Comparison of ENCODE assay signal across 35 mouse cellular contexts in the genomic region with DNA sequence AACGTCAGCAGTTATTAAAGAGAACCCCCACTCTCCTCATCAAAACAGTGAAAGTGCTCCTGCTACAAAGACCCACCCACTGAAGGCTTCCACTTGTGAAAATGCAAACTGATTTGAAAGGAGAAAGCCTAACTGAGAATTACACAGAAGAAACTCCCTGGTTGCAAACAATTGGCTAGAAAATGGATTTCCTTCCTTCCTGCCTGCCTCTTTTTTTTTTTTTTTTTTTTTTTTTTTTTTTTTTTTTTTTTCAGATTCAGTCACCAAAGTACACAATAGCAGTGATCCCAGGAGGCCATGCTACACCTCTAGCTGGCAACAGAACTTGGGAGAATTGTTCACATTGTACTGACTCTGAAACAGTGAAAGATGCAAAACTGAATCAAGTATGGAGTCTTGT.
"Had no signal": no experiment of that assay in that cellular context is flagged by ENCODE, and none has a peak within 500 bp of the region (broad histone marks: within the 10 kb centered on the region; RNA-seq: fewer than 3 reads in every experiment).

No protein-coding gene starts in this region.

- H3K9me3 ChIP-seq: heart, embryonic 12.5 days; heart, embryonic 13.5 days; heart, embryonic 15.5 days; hindbrain, embryonic 10.5 days; hindbrain, embryonic 12.5 days; hindbrain, embryonic 13.5 days; hindbrain, embryonic 15.5 days; intestine, embryonic 15.5 days; kidney, embryonic 15.5 days had no signal

- H3K4me2 ChIP-seq: heart, embryonic 11.5 days; heart, embryonic 12.5 days; heart, embryonic 13.5 days; heart, embryonic 15.5 days; hindbrain, embryonic 12.5 days; hindbrain, embryonic 13.5 days; hindbrain, embryonic 14.5 days; hindbrain, embryonic 15.5 days; intestine, embryonic 15.5 days; kidney, embryonic 15.5 days had no signal

- DNase-seq: heart, postnatal 10 days; heart, postnatal 14 days; heart, postnatal 36 days; heart, postnatal 4 days; kidney, adult 11 months; kidney, adult 18-20 months; kidney, adult 2 months; kidney, adult 8-10 months; kidney, adult 9 months; kidney, postnatal 10 days; kidney, postnatal 14 days; kidney, postnatal 25 days; kidney, postnatal 36 days; kidney, postnatal 4 days; layer of hippocampus, adult 9-11 months; layer of hippocampus, postnatal 36 days had no signal

- H3K9ac ChIP-seq: heart, embryonic 12.5 days; heart, embryonic 13.5 days; heart, embryonic 15.5 days; hindbrain, embryonic 12.5 days; hindbrain, embryonic 13.5 days; hindbrain, embryonic 14.5 days; hindbrain, embryonic 15.5 days; intestine, embryonic 15.5 days; kidney, embryonic 15.5 days had no signal

- H3K4me3 ChIP-seq: heart, embryonic 12.5 days; heart, embryonic 13.5 days; heart, embryonic 15.5 days; hindbrain, embryonic 10.5 days; hindbrain, embryonic 12.5 days; hindbrain, embryonic 13.5 days; hindbrain, embryonic 15.5 days; intestine, embryonic 15.5 days; kidney, embryonic 15.5 days; layer of hippocampus, adult 2 months; left cerebral cortex, adult 2 months had no signal

- H3K36me3 ChIP-seq: heart, embryonic 12.5 days; heart, embryonic 13.5 days; heart, embryonic 15.5 days; hindbrain, embryonic 10.5 days; hindbrain, embryonic 12.5 days; hindbrain, embryonic 13.5 days; hindbrain, embryonic 15.5 days; intestine, embryonic 15.5 days; kidney, embryonic 15.5 days had no signal

- H3K27ac ChIP-seq: heart, embryonic 13.5 days; heart, embryonic 15.5 days; hindbrain, embryonic 10.5 days; hindbrain, embryonic 12.5 days; hindbrain, embryonic 13.5 days; hindbrain, embryonic 14.5 days; hindbrain, embryonic 15.5 days; hindbrain, postnatal 0 days; intestine, embryonic 15.5 days; kidney, embryonic 15.5 days; kidney, postnatal 0 days; layer of hippocampus, adult 2 months; left cerebral cortex, adult 2 months had no signal

- H3K4me1 ChIP-seq: heart, embryonic 12.5 days; heart, embryonic 13.5 days; heart, embryonic 15.5 days; hindbrain, embryonic 10.5 days; hindbrain, embryonic 12.5 days; hindbrain, embryonic 13.5 days; hindbrain, embryonic 15.5 days; intestine, embryonic 15.5 days; kidney, embryonic 15.5 days had no signal

- H3K27me3 ChIP-seq: heart, embryonic 12.5 days; heart, embryonic 13.5 days; heart, embryonic 15.5 days; hindbrain, embryonic 12.5 days; hindbrain, embryonic 13.5 days; hindbrain, embryonic 15.5 days; intestine, embryonic 15.5 days; kidney, embryonic 15.5 days had no signal

- ATAC-seq: hindbrain, embryonic 16.5 days; hindbrain, postnatal 0 days; inflammation-experienced regulatory T-cells, adult 6 months; intestine, embryonic 15.5 days; intestine, embryonic 16.5 days; intestine, postnatal 0 days had no signal
